Comparison of ENCODE assay signal across 17 mouse cellular contexts in genomic region chr8:109725106-109725505, GRCm38 (mm10).
"Had no signal": no experiment of that assay in that cellular context is flagged by ENCODE, and none has a peak within 500 bp of the region (broad histone marks: within the 10 kb centered on the region; RNA-seq: fewer than 3 reads in every experiment).

No protein-coding gene starts in this region.

- DNase-seq: layer of hippocampus, adult 9-11 months; layer of hippocampus, postnatal 36 days; lung, postnatal 14 days; retina, postnatal 1 day; right cerebral cortex, postnatal 4 days; spleen, adult 18-20 months; thymus, adult 18-20 months; thymus, postnatal 14 days had no signal

- H3K27me3 ChIP-seq: limb, embryonic 15.5 days; liver, embryonic 12.5 days; lung, embryonic 15.5 days; megakaryocyte, embryonic 14.5 days; midbrain, embryonic 12.5 days; neural tube, embryonic 13.5 days had no signal

- H3K27ac ChIP-seq: limb, embryonic 15.5 days; liver, embryonic 12.5 days; lung, embryonic 15.5 days; macrophage; midbrain, embryonic 12.5 days; neural tube, embryonic 13.5 days had no signal

- H3K4me2 ChIP-seq: limb, embryonic 15.5 days; liver, embryonic 12.5 days; lung, embryonic 15.5 days; midbrain, embryonic 12.5 days; neural tube, embryonic 13.5 days had no signal

- H3K4me3 ChIP-seq: limb, embryonic 15.5 days; liver, embryonic 12.5 days; lung, embryonic 15.5 days; megakaryocyte, embryonic 14.5 days; midbrain, embryonic 12.5 days; neural tube, embryonic 13.5 days had no signal

- ATAC-seq: intestine, embryonic 16.5 days; liver, embryonic 12.5 days; midbrain, embryonic 16.5 days had no signal

- H3K9ac ChIP-seq: limb, embryonic 15.5 days; liver, embryonic 12.5 days; lung, embryonic 15.5 days; midbrain, embryonic 12.5 days; neural tube, embryonic 13.5 days had no signal

- H3K4me1 ChIP-seq: limb, embryonic 15.5 days; liver, embryonic 12.5 days; lung, embryonic 15.5 days; midbrain, embryonic 12.5 days; neural tube, embryonic 13.5 days had no signal

- H3K9me3 ChIP-seq: limb, embryonic 15.5 days; liver, embryonic 12.5 days; lung, embryonic 15.5 days; megakaryocyte, embryonic 14.5 days; midbrain, embryonic 12.5 days; neural tube, embryonic 13.5 days had no signal
